Mouse (Mus musculus) G1E-ER4 (cell line): ENCODE results near the gene Cyp26a1. TPM values are rescaled to one million over a fixed set of nuclear protein-coding genes. Genes with fewer than 3 reads are reported as not detected.

Experiments
- GATA1 ChIP-seq: IDR thresholded peaks from one replicate; pipeline ENCODE4 v1.8.0; 2012; ENCODE audit warnings: low read length, inconsistent platforms
- polyA plus RNA-seq: library from polyadenylated mRNA; stranded (reverse); fragments of >175 nt; gene quantifications from 2 replicates; pipeline ENCODE4 v1.2.3, GENCODE M21; 2012

Gene Cyp26a1
- 0.40 and 0.44 TPM in 2 replicates for polyA plus RNA-seq

DNA sequence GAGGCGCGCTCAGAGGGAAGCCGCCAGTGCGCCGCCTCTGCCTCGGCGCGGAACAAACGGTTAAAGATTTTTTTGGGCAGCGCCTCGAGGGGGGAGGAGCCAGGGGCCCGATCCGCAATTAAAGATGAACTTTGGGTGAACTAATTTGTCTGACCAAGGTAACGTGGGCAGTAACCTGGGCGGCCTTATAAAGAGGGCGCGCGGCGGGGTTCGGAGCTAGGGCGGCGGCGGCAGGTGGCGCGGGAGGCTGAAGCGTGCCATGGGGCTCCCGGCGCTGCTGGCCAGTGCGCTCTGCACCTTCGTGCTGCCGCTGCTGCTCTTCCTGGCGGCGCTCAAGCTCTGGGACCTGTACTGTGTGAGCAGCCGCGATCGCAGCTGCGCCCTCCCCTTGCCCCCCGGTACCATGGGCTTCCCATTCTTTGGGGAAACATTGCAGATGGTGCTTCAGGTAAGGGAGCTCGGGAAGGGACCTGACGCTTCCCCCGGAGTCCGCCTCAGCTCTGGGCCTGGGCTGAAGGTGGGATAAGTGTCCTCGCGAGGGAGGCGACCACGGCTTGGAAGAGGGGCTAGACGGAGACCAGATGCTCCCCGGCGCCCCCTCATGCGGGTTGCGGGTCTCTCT lies at the start of gene Cyp26a1:
TSS of gene Cyp26a1 (plus strand) at position 148 of the 622 bp plus-strand sequence.
- no peak for TF ChIP-seq GATA1

DNA sequence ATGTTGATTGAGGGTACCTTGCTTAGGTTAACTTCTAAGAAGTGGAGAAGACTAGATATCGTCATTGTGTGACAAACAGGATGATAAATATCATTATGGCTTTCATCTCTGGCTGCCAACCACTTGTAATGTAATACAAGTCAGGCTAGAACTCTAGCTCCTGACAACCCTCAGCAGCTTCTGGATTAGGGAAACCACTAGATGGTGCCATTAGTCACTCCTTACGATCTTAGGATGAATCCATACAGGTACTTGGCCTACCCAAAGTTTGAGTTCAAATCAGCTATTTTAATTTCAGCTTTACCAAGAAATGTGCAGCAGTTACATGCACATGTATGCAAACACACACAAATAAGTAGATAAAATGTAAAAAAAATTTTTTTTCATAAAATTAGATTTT lies 49.6 kb upstream of the Cyp26a1 start:
- no peak for TF ChIP-seq GATA1

DNA sequence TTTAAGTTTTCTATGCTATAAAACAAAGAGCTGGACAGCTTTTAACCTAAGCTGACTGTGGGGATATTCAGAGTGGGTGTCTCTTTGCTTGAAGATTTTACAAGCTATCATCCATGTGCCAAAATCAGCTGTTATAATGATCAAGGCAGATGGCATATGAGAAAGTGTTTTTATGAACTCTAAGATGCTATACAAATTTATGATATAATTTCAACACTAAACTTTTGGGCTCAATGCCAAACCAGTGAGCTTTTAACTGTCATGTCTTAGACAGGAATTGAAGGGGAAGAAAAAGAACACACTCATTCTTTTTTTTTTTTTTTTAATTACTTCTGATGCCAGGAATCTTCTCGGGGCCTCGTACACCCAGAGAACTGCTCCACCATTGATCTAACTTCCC lies 47.1 kb upstream of the Cyp26a1 start:
- no peak for TF ChIP-seq GATA1

DNA sequence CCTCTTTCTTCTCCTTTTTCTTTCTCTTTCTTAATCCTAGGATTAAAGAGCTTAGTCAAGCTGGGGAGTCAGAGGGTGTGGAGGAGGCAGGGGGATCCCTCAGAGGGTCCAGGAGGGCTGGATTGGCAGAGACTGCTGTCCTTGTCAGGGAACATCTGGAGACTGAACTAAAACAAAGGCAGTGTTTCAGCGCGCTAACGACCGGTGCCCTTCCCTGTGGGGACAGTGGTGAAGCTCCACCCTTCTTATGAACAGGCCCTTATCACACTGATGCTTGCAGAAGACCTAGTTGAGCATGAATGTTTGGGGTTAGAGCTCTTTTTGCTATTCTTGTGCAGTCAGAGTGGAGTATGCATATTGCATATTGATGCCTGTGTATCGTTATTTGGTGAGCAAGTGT lies 43.6 kb upstream of the Cyp26a1 start:
- TF ChIP-seq GATA1 = no peak

DNA sequence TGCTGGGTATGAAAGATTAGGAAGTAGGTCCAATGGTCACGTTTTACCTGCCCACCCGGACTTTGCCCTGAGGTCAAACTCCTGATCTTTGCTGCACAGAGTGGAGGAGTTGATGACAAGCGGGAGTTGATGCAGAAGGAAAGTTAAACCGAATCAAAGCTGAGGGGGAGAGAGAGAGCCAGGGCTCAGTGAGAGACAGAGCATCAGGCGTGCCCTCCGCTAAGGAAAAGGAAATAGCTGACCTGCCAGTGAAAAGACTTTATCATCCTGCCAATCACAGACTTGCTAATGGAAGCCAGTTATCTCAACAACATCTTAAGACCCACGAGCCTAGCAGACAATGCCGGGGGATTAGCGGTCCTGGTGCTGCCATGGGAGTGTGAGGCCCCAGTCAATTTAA lies 41.2 kb upstream of the Cyp26a1 start:
- no peak for TF ChIP-seq GATA1

DNA sequence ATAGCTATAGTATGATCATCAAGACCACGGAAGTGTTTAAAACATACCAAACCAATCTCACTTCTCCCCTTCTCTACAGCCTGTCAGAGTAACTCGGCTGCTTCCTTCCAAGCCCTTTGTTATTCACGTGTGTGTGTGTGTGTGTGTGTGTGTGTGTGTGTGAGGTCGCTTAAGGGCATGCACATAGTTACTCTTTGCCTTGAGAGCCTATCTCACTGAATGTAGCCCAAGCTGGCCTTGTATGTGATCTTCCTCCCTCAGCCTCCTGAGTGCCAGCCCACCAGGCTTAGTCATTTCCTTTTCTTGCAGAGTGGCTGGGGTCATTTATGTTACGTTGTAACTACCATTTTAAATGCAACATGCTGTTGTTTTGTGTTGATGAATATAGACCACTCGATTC lies 32.3 kb upstream of the Cyp26a1 start:
- TF ChIP-seq GATA1 = no peak

DNA sequence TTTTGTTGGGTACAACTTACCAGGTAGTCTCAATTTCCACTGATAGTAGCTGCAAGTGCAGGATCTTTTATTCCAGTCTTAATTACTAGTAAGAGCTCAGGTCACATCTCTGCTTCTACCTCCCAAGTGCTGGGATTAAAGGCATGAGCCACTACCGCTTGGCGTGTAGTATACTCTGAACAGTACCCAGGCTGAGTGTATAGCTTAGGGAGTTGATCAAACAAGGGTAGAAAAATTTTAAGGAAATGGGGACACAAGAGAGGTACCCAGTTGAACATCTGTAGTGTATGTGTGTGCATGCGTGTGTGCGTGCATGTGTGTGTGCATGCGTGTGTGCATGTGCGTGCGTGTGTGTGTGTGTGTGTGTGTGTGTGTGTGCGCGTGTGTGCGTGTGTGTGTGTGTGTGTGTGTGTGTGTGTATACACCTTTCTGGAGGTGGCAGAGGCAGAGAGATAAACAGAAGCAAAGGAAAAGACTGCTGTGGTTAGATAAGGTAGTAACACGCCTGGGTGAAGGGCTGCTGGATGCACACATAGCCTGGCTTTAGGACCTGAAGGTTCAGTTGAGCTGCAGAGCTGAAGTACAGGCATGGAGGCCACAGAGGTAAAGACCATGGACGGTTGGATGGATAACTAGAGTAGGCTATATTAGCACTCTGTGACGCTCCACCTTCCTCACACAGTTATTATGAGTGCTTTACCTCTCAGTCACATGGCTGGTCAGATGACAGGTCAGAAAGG lies 29.6 kb upstream of the Cyp26a1 start:
- TF ChIP-seq GATA1 = peak; percentile 34

DNA sequence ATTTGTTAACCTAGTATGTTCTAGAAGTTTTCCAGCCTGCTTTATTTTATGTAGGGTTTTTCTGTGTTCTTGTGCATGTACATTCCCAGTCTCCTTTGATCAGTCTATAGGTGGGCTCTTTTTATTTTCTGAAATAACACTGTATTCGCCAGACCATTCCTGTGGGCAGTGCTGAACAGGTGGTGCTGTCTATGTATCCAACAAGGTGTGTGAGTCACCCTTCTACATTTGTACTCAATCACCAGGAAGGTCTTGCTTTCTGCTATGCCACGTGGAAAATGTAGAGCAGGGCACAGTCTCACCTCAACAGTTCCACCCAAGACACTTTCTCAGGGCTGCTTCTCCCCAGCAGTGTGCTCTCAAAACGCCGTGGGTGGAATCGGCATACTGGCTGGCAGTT lies 28.9 kb upstream of the Cyp26a1 start:
- TF ChIP-seq GATA1 = no peak

DNA sequence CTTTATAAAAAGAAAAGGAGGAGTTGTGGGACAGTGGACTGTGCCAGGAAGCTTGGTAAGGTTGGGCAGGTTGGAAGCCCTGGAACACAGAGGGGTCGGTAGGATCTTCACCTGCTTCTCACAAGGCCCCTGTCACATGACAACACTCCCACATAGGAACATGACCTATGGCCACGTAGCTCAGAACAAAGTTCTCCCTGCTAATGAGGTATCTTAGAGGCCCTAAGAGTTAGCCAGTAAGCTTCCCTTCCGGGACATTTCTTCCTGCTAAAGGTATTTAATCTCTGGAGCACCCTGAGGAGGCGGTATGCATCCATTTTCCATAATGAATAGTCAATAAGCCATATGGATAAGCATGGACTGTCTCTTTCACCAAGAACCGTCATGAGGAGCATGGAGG lies 28.1 kb upstream of the Cyp26a1 start:
- no peak for TF ChIP-seq GATA1

DNA sequence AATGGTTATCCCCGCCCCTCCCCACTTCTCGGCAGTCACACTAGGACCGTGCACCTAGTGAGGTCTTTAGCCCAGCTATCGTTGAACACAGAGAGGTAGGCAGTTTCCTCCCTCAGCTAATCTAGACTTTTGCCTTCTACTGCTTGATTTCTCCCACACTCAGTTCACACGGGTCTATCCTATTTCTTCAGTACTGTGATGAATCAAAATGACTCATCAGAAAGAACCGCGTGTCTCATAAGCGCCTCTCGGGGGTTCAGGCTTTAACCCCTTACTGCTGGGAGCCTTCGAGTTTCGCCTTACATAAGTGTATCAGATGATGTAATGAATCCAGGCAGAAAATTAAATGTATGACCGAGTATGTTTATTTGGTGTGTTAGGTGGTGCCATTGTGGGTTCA lies 24.2 kb upstream of the Cyp26a1 start:
- no peak for TF ChIP-seq GATA1

DNA sequence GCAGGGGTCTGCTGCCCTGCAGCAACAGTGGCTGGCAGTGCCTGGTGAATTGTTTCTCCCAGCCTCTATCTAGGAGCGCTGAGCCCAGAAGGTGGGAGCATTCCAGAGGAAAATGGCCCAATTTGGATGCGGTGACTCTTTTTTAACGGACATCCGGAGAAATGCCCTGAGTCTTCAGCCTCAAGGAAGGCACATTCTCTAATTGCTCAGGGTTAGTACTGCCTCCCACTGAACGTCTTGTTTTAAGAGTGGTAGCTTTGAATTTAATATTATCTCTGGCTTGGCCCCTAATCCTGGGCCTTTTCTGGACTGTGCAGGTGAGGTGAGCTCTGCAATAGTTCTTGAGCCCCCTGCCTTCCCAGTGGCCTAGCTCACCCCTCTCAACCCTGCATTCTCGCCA lies 12.3 kb upstream of the Cyp26a1 start, which contains the start of gene Cyp26c1:
TSS of gene Cyp26c1 (plus strand) at position 301 of the 400 bp plus-strand sequence.
- TF ChIP-seq GATA1 = no peak

DNA sequence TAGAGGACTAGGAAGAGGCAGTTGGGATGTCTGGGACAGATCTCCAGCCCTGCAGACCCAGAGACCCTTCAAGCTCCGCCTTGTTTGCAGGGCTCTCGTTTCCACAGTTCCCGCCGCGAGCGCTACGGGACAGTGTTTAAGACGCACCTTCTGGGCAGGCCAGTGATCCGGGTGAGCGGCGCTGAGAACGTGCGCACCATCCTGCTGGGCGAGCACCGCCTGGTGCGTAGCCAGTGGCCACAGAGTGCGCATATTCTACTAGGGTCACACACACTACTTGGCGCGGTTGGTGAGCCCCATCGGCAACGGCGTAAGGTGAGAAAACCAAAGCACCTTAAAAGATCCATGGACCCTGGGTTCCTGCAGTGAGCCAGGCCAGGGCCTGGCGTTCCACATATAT lies 11.3 kb upstream of the Cyp26a1 start:
- no peak for TF ChIP-seq GATA1

DNA sequence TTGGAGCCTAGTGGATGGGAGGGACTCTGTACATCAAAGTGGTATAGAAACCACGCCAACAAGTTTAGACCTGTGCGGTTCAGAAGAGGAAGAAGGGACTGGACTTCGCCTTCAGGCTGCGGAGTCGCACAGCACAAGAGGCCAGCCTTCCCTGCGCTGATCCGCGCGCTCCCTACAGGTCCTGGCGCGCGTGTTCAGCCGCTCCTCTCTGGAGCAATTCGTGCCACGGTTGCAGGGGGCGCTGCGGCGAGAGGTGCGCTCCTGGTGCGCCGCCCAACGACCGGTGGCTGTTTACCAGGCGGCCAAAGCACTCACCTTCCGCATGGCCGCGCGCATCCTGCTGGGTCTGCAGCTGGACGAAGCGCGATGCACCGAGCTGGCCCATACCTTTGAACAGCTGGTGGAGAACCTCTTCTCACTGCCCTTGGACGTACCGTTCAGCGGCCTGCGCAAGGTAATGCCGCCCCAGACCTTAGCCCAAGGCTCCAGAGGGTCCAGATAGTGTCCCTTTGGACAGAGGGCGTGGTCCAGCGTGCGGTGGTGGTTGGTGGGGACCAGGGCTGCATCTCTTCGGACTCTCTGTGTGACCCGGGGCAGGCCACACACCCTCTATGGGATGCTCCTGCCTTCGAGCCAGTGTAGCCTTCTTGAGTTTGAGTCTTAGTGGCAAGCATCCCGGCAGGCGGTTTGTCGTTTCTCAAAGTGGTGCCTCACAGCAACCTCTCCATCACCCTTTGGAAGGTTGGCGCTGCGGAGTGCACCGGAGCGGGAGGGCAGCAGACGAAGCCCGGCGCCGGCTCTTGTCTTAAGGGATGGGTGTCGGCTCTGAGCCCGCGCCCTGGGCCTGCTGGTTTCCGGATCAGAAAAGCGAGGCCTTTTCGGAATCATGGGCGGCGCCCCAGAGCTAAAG lies 10.4 kb upstream of the Cyp26a1 start:
- TF ChIP-seq GATA1 = no peak

DNA sequence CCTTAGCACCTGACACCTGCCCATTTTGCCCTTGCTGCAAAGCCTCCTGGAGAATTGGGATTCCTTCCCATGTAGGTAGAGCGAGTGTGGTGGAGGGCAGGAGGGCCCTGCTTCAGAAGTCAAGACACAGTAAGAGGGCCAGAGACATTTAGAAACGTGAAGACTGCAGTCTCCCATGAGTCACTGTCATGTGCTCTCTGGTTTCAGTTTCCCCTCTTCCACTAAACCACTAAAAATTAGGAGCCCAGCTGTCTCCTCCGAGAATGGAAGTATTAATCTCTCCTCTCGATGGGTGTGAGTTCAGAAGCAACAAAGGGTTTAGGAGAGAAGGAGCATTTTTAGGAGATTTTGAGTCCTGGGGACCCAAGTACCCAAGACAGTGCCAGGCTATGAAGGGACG lies 8.1 kb upstream of the Cyp26a1 start:
- TF ChIP-seq GATA1 = no peak

DNA sequence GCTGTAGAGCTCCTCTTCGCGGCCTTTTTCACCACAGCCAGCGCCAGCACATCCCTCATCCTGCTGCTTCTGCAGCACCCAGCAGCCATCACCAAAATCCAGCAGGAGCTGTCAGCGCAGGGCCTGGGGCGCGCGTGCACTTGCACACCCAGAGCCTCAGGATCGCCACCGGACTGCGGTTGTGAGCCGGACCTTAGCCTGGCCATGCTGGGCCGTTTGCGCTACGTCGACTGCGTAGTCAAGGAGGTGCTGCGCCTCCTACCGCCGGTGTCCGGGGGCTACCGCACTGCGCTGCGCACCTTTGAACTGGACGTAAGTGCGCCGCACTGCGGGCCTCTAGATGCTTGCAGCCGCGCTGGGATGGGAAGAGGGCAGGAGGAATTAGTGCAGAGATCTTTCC lies 6.9 kb upstream of the Cyp26a1 start:
- TF ChIP-seq GATA1 = no peak

DNA sequence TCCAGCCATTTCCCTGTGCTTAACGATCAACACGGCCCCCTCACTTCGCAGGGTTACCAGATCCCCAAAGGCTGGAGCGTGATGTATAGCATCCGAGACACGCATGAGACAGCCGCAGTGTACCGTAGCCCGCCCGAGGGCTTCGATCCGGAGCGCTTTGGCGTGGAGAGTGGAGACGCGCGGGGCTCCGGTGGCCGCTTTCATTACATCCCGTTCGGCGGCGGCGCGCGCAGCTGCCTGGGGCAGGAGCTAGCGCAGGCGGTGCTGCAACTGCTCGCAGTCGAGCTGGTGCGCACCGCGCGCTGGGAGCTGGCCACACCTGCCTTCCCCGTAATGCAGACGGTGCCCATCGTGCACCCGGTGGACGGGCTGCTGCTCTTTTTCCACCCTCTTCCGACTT lies 4.7 kb upstream of the Cyp26a1 start:
- TF ChIP-seq GATA1 = no peak

DNA sequence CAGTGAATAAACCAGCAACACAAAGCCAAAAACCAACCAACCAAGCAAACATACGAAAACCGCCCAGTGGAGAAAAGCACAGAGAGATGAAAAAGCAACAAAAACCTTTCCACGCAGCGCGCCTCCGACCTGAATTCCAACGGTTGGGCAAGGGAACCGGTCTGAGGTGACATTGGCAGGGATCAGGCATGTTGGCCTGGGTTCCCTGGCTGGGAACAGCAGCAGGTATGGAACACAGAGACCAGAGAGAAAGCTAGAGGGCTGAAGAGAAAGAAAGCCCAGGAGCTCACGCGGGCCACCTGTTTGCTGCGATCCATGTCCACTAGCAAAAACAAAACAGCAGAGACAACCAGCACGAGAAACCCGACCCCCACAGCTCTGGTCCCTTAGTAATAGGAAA lies 2.5 kb upstream of the Cyp26a1 start:
- no peak for TF ChIP-seq GATA1
